Mouse (Mus musculus) limb, embryonic 13.5 days (tissue): ENCODE measurements around the gene Olfr1098. TPM values are rescaled to one million over a fixed set of nuclear protein-coding genes. Genes with fewer than 3 reads are reported as not detected.

ENCODE experiments used
- ATAC-seq: fragments of 200-750 bp; cut with Nextera tagmentation; 2 replicates; pipeline ENCODE4 v1.8.0; 2017; ENCODE audit warnings: low read depth, moderate number of reproducible peaks, moderate TSS enrichment; ENCODE audit not compliant: low FRiP score
- H3K27ac ChIP-seq: fragments of 300-500 bp; sonication (generic); 2 replicates; pipeline ENCODE4 v1.5.1; 2015; ENCODE audit warnings: inconsistent platforms, mild to moderate bottlenecking, moderate library complexity
- H3K27me3 ChIP-seq: fragments of 300-500 bp; sonication (generic); 2 replicates; pipeline ENCODE4 v1.6.1; 2015; ENCODE audit warnings: mild to moderate bottlenecking, inconsistent platforms
- H3K36me3 ChIP-seq: fragments of 300-500 bp; sonication (generic); 2 replicates; pipeline ENCODE4 v1.6.1; 2015; ENCODE audit warnings: inconsistent platforms, mild to moderate bottlenecking, moderate library complexity
- H3K4me1 ChIP-seq: fragments of 300-500 bp; sonication (generic); 2 replicates; pipeline ENCODE4 v1.6.1; 2015; ENCODE audit warnings: inconsistent platforms
- H3K4me2 ChIP-seq: fragments of 300-500 bp; sonication (generic); replicated peaks from 2 replicates; pipeline ENCODE4 v1.6.1; 2015; ENCODE audit warnings: inconsistent platforms, mild to moderate bottlenecking, moderate library complexity
- H3K4me3 ChIP-seq: fragments of 300-500 bp; sonication (generic); 2 replicates; pipeline ENCODE4 v1.5.1; 2015; ENCODE audit warnings: moderate library complexity, mild to moderate bottlenecking, inconsistent platforms
- H3K9ac ChIP-seq: fragments of 300-500 bp; sonication (generic); 2 replicates; pipeline ENCODE4 v1.6.1; 2015; ENCODE audit warnings: mild to moderate bottlenecking, inconsistent platforms
- H3K9me3 ChIP-seq: fragments of 300-500 bp; sonication (generic); 2 replicates; pipeline ENCODE4 v1.6.1; 2016; ENCODE audit warnings: inconsistent platforms
- WGBS: fragments of 180-500 bp; shearing (Covaris S2); methylation state at CpG from one replicate; pipeline ENCODE4 v1.1.7; 2015; 5-methylcytosine and 5-hydroxymethylcytosine counted together
- polyA plus RNA-seq: library from polyadenylated mRNA; unstranded; fragments of >200 nt; fragmentation: Nextera tagmentation; extraction: Ambion mirVana; gene quantifications from 2 replicates; pipeline ENCODE4 v1.2.1, GENCODE M21; 2015

Gene Olfr1098
- not detected in 2 replicates for polyA plus RNA-seq

DNA sequence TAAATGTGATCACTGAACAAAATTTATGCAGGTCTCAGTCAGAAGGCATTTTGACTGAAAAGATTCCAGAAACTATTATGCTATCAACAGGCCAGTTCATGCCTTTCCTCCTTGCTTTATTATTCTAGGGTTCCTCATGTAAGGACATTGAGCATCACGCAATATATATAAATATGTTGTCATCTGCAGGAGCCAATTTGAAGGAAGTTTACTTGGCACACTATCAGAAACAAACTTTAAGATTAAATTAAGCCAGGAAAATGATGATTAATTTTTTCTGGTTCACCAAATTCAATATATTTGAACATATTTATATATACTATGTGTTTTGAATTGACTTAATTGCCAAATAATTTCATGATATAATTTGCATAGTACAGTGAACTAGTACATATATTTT is at the start of gene Olfr1098:
Gene Olfr1098, minus strand, starts transcription at position 101 of the 400 bp plus-strand sequence.
- Histone ChIP-seq H3K36me3 (no peaks in the 10 kb centered on the region), H3K4me1 (no peaks in the 10 kb centered on the region), H3K9me3 (no peaks in the 10 kb centered on the region), H3K9ac (no peak within 1 kb of the TSS), H3K4me3 (no peak within 1 kb of the TSS), H3K27me3 (no peaks in the 10 kb centered on the region), H3K27ac (no peak within 1 kb of the TSS), H3K4me2 (no peak within 1 kb of the TSS)
- no peak for ATAC-seq
- WGBS = 94% methylated on average over 1 of the region's 1 CpGs

DNA sequence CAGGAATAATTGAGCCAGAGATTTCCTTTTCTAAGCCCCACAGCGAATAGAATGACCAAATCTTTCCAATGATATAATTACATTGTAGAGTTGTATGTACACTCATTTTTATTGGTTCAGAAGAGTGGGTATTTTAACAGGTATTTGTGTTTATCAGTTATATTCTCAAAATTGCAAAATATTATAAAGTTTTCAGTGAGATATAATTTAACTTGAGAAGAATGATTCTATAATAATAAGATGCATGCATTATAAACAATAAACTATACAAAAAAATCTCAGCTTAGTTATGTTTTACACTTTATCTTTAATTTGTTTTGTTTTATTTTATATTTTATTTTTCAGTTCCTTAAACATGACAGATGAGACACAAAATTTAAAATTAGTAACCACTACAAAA is 36.2 kb upstream of the Olfr1098 start, which contains the start of gene Olfr1099:
Gene Olfr1099, minus strand, starts transcription at position 101 of the 400 bp plus-strand sequence.
- Histone ChIP-seq H3K9ac (no peak within 1 kb of the TSS), H3K27me3 (no peaks in the 10 kb centered on the region), H3K27ac (no peak within 1 kb of the TSS), H3K36me3 (no peaks in the 10 kb centered on the region), H3K4me2 (no peak within 1 kb of the TSS), H3K9me3 (no peaks in the 10 kb centered on the region), H3K4me1 (no peaks in the 10 kb centered on the region), H3K4me3 (no peak within 1 kb of the TSS)
- 93% methylated on average over 1 of the region's 1 CpGs for WGBS
- no peak for ATAC-seq

DNA sequence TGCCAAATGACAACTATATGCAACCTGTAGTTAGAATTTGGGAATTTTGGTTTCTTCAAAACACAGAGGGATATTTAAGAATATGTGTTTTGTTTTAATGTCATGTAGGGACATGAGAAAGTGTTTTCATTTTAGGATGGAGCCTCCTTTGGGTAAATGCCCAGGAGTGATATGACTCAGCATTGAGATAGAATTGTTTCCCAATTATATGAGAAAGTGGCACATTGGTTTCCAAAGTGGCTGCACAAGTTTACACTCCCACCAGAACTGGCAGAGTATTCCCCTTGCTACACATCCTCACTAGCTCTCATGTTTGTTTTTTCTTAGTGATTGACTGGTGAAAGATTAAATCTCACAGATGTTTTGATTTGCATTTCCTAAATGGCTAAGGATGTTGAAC is 2.2 kb upstream of the Olfr1098 start:
- no peak for ATAC-seq
- H3K27ac ChIP-seq = no peak overlapping the region
- no peaks in the 10 kb centered on the region for H3K27me3 ChIP-seq
- no peaks in the 10 kb centered on the region for H3K9me3 ChIP-seq
- H3K36me3 ChIP-seq = no peaks in the 10 kb centered on the region
- no peak overlapping the region for H3K9ac ChIP-seq
- H3K4me3 ChIP-seq = no peak overlapping the region
- no peaks in the 10 kb centered on the region for H3K4me1 ChIP-seq
- no peak overlapping the region for H3K4me2 ChIP-seq

DNA sequence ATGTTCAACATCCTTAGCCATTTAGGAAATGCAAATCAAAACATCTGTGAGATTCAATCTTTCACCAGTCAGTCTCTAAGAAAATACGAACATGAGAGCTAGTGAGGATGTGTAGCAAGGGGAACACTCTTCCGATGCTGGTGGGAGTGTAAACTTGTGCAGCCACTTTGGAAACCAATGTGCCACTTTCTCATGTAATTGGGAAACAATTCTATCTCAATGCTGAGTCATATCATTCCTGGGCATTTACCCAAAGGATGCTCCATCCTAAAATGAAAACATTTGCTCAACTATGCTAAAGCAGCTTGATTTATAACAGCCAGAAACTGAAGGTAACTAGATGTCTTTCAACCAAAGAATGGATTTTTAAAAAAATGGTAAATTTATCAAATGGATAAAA is 18.7 kb downstream of the Olfr1098 start:
- Histone ChIP-seq H3K9me3 (no peaks in the 10 kb centered on the region; the same call in 1 of the 2 replicates), H3K4me2 (no peak overlapping the region), H3K9ac (no peak overlapping the region), H3K27ac (no peak overlapping the region), H3K27me3 (no peaks in the 10 kb centered on the region), H3K4me3 (no peak overlapping the region), H3K36me3 (no peaks in the 10 kb centered on the region), H3K4me1 (no peaks in the 10 kb centered on the region)
- no peak for ATAC-seq
- 89% methylated on average over 2 of the region's 2 CpGs for WGBS

DNA sequence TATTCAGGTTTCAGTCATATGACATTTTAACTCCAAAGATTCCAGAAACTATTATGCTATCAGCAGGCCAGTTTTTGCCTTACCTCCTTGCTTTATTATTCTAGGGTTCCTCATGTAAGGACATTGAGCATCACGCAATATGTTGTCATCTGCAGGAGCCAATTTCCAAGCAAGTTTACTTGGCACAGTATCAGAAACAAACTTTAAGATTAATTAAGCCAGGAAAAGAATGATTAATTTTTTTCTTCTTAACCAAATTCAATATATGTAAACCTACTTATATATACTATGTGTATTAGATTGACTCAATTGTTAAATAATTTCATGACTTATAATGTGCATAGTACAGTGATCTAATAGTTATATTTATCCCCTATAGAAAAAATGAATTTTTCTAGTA is 32.2 kb downstream of the Olfr1098 start, which contains the start of gene Olfr1097:
Gene Olfr1097, minus strand, starts transcription at position 101 of the 400 bp plus-strand sequence.
- 90% methylated on average over 1 of the region's 1 CpGs for WGBS
- no peaks in the 10 kb centered on the region for H3K9me3 ChIP-seq
- no peak within 1 kb of the TSS for H3K4me3 ChIP-seq
- H3K27me3 ChIP-seq = no peaks in the 10 kb centered on the region
- no peak within 1 kb of the TSS for H3K9ac ChIP-seq
- H3K36me3 ChIP-seq = no peaks in the 10 kb centered on the region
- no peak within 1 kb of the TSS for H3K27ac ChIP-seq
- H3K4me2 ChIP-seq = no peak within 1 kb of the TSS
- ATAC-seq = no peak
- H3K4me1 ChIP-seq = no peaks in the 10 kb centered on the region

DNA sequence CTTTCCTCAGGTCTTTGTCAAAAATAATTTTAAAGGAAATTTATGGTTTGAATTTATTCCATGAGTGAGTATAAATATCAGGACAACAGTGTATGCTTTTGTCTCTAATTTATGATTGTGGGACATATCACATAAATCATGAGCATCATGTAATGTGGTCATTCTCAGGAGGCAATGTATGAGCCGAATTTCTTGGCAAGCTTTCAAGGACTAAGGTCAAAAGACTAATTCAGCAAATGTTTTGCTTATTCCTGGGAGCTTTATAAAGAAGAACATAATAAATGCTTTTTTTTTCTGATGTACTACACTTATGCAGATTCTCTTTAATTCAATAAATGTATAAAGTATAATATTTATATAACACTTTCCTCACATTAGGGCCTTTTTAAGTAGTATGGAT is 49.6 kb downstream of the Olfr1098 start, which contains the start of gene Gm13723:
Gene Gm13723, minus strand, starts transcription at position 101 of the 400 bp plus-strand sequence.
- no peaks in the 10 kb centered on the region for H3K4me1 ChIP-seq
- ATAC-seq = no peak
- WGBS = 53% methylated on average over 1 of the region's 1 CpGs
- H3K9ac ChIP-seq = no peak within 1 kb of the TSS
- H3K9me3 ChIP-seq = no peaks in the 10 kb centered on the region
- H3K36me3 ChIP-seq = no peaks in the 10 kb centered on the region
- H3K4me2 ChIP-seq = no peak within 1 kb of the TSS
- H3K27ac ChIP-seq = no peak within 1 kb of the TSS
- no peaks in the 10 kb centered on the region for H3K27me3 ChIP-seq
- no peak within 1 kb of the TSS for H3K4me3 ChIP-seq

Other genes with a start within 250 kb of the Olfr1098 start
- not detected in 2 replicates for gene Olfr1086, start 244.5 kb downstream of the Olfr1098 start, polyA plus RNA-seq
- not detected in 2 replicates for gene Olfr1087, start 226.2 kb downstream of the Olfr1098 start, polyA plus RNA-seq
- gene Olfr1089, start 190.8 kb downstream of the Olfr1098 start, polyA plus RNA-seq = not detected in 2 replicates
- gene Olfr1090, start 165.6 kb downstream of the Olfr1098 start, polyA plus RNA-seq = not detected in 2 replicates
- not detected in 2 replicates for gene Olfr1093, start 142.1 kb downstream of the Olfr1098 start, polyA plus RNA-seq
- gene Olfr141, start 114.5 kb downstream of the Olfr1098 start, polyA plus RNA-seq = not detected in 2 replicates
- not detected in 2 replicates for gene Olfr1094, start 99.9 kb downstream of the Olfr1098 start, polyA plus RNA-seq
- gene Olfr1095, start 72.8 kb downstream of the Olfr1098 start, polyA plus RNA-seq = not detected in 2 replicates
- not detected in 2 replicates for gene Gm13723, start 49.7 kb downstream of the Olfr1098 start, polyA plus RNA-seq
- not detected in 2 replicates for gene Olfr1097, start 32.3 kb downstream of the Olfr1098 start, polyA plus RNA-seq
- not detected in 2 replicates for gene Olfr1099, start 36.1 kb upstream of the Olfr1098 start, polyA plus RNA-seq
- not detected in 2 replicates for gene Olfr1100, start 55.4 kb upstream of the Olfr1098 start, polyA plus RNA-seq
- not detected in 2 replicates for gene Olfr1101, start 66.7 kb upstream of the Olfr1098 start, polyA plus RNA-seq
- gene Olfr1102, start 73.9 kb upstream of the Olfr1098 start, polyA plus RNA-seq = not detected in 2 replicates
- not detected in 2 replicates for gene Olfr1104, start 102.5 kb upstream of the Olfr1098 start, polyA plus RNA-seq
- not detected in 2 replicates for gene Olfr1105, start 112.0 kb upstream of the Olfr1098 start, polyA plus RNA-seq
- not detected in 2 replicates for gene Olfr1106, start 127.7 kb upstream of the Olfr1098 start, polyA plus RNA-seq
- gene Olfr1107, start 151.3 kb upstream of the Olfr1098 start, polyA plus RNA-seq = not detected in 2 replicates
- gene Olfr1109, start 171.5 kb upstream of the Olfr1098 start, polyA plus RNA-seq = not detected in 2 replicates
- gene Olfr259, start 190.0 kb upstream of the Olfr1098 start, polyA plus RNA-seq = not detected in 2 replicates
- not detected in 2 replicates for gene Olfr1110, start 215.8 kb upstream of the Olfr1098 start, polyA plus RNA-seq
- gene Olfr1111, start 228.1 kb upstream of the Olfr1098 start, polyA plus RNA-seq = not detected in 2 replicates